Mouse (Mus musculus): ENCODE measurements around the gene Mrps14. TPM values are rescaled to one million over a fixed set of nuclear protein-coding genes. Genes with fewer than 3 reads are reported as not detected.
A peak's percentile ranks its signal among the peaks of the same experiment; 100 is the strongest.

The Mrps14 gene
- 215 and 217 TPM in 2 replicates for polyA plus RNA-seq (2016; fragmentation: Nextera tagmentation; extraction: Ambion mirVana)

- no peaks in the 10 kb centered on the region for H3K27me3 ChIP-seq
- 8% methylated on average over 31 of the region's 31 CpGs for WGBS
- peak within 1 kb of the TSS; percentile 80 for H3K4me2 ChIP-seq (replicated peaks)
- peak within 1 kb of the TSS; percentile 84 for H3K9ac ChIP-seq (replicated peaks)
- peak within 1 kb of the TSS; percentile 82 for H3K4me3 ChIP-seq
- H3K36me3 ChIP-seq = peaks cover 22% of the 10 kb centered on the region
- no peaks in the 10 kb centered on the region for H3K9me3 ChIP-seq
- peak; percentile 100 for ATAC-seq (ENCODE audit: low FRiP score, low read depth)
- H3K4me1 ChIP-seq = peaks cover 11% of the 10 kb centered on the region; the same call in 1 of the 2 replicates
- peak within 1 kb of the TSS; percentile 77 for H3K27ac ChIP-seq (replicated peaks)
Observed at GRCm38 (mm10) chr1:160194529-160195336, at the start of gene Mrps14. Mrps14 (plus strand) TSS chr1:160195215.

- no peaks in the 10 kb centered on the region for H3K9me3 ChIP-seq
- H3K36me3 ChIP-seq = no peaks in the 10 kb centered on the region
- WGBS = 67% methylated on average over 3 of the region's 3 CpGs
- no peaks in the 10 kb centered on the region for H3K27me3 ChIP-seq
- ATAC-seq (ENCODE audit: low FRiP score, low read depth) = 0 out of 2 replicates have a peak, but pooled peaks have one; percentile 27
- no peak overlapping the region for H3K4me3 ChIP-seq
- H3K9ac ChIP-seq (replicated peaks) = no peak overlapping the region
- no peak overlapping the region for H3K4me2 ChIP-seq (replicated peaks)
- H3K27ac ChIP-seq (replicated peaks) = no peak overlapping the region
- H3K4me1 ChIP-seq = 0 out of 2 replicates have a peak, but pooled peaks cover 7% of the 10 kb centered on the region
Observed at GRCm38 (mm10) chr1:160145606-160146005, 49.4 kb upstream of the Mrps14 start.

DNA sequence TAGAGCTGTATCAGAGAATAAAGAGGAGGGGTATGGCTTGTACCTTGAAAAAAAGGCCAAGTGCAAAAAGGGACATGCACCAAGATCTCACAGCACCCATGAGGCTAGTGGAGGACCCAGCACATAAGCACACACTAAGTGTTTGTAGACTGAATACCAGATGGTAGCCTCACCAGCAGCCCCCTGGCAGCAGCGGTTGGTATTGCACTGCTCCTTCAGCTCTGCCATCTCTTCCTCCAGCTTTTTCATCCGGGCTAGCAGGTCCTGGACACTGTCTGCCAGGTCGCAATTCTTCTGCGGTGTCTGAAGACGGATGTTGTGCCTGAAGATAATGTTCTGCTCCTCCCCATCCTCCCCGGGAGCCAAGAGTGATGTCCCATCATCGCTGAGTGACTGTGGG is 47.7 kb upstream of the Mrps14 start:
- Histone ChIP-seq H3K4me2 (replicated peaks) (no peak overlapping the region), H3K27me3 (no peaks in the 10 kb centered on the region), H3K4me3 (no peak overlapping the region), H3K9ac (replicated peaks) (no peak overlapping the region), H3K9me3 (no peaks in the 10 kb centered on the region), H3K27ac (replicated peaks) (no peak overlapping the region), H3K4me1 (0 out of 2 replicates have a peak, but pooled peaks cover 7% of the 10 kb centered on the region), H3K36me3 (no peaks in the 10 kb centered on the region)
- ATAC-seq (ENCODE audit: low FRiP score, low read depth) = no peak
- 90% methylated on average over 7 of the region's 7 CpGs for WGBS

GRCm38 (mm10) chr1:160149291-160149906 is 45.6 kb upstream of the Mrps14 start:
- WGBS = 67% methylated on average over 11 of the region's 11 CpGs
- Histone ChIP-seq H3K27me3 (no peaks in the 10 kb centered on the region), H3K27ac (replicated peaks) (no peak overlapping the region; the same call in 1 of the 2 replicates), H3K36me3 (no peaks in the 10 kb centered on the region), H3K9ac (replicated peaks) (no peak overlapping the region), H3K9me3 (no peaks in the 10 kb centered on the region), H3K4me3 (no peak overlapping the region), H3K4me2 (replicated peaks) (no peak overlapping the region), H3K4me1 (0 out of 2 replicates have a peak, but pooled peaks cover 7% of the 10 kb centered on the region)
- ATAC-seq (ENCODE audit: low FRiP score, low read depth) = peak; percentile 64

GRCm38 (mm10) chr1:160150726-160151125 is 44.3 kb upstream of the Mrps14 start:
- H3K4me3 ChIP-seq = no peak overlapping the region
- 76% methylated on average over 3 of the region's 3 CpGs for WGBS
- ATAC-seq (ENCODE audit: low FRiP score, low read depth) = no peak
- H3K4me2 ChIP-seq (replicated peaks) = no peak overlapping the region
- no peaks in the 10 kb centered on the region for H3K36me3 ChIP-seq
- 0 out of 2 replicates have a peak, but pooled peaks cover 7% of the 10 kb centered on the region for H3K4me1 ChIP-seq
- no peak overlapping the region for H3K9ac ChIP-seq (replicated peaks)
- H3K27me3 ChIP-seq = no peaks in the 10 kb centered on the region
- no peak overlapping the region for H3K27ac ChIP-seq (replicated peaks)
- H3K9me3 ChIP-seq = no peaks in the 10 kb centered on the region

- Histone ChIP-seq H3K9me3 (no peaks in the 10 kb centered on the region), H3K4me3 (no peak within 1 kb of the TSS), H3K36me3 (no peaks in the 10 kb centered on the region), H3K4me2 (replicated peaks) (no peak within 1 kb of the TSS), H3K27ac (replicated peaks) (no peak within 1 kb of the TSS), H3K27me3 (no peaks in the 10 kb centered on the region), H3K9ac (replicated peaks) (no peak within 1 kb of the TSS), H3K4me1 (0 out of 2 replicates have a peak, but pooled peaks cover 7% of the 10 kb centered on the region)
- 80% methylated on average over 8 of the region's 8 CpGs for WGBS
- no peak for ATAC-seq (ENCODE audit: low FRiP score, low read depth)
Observed at GRCm38 (mm10) chr1:160153480-160153879, 41.5 kb upstream of the Mrps14 start, which contains the start of gene Tnn. Tnn (minus strand) TSS chr1:160153580.

- Histone ChIP-seq H3K4me3 (no peak overlapping the region), H3K27me3 (no peaks in the 10 kb centered on the region), H3K36me3 (no peaks in the 10 kb centered on the region), H3K4me2 (replicated peaks) (no peak overlapping the region), H3K9ac (replicated peaks) (no peak overlapping the region), H3K27ac (replicated peaks) (no peak overlapping the region), H3K4me1 (no peaks in the 10 kb centered on the region), H3K9me3 (no peaks in the 10 kb centered on the region)
- 91% methylated on average over 2 of the region's 2 CpGs for WGBS
- ATAC-seq (ENCODE audit: low FRiP score, low read depth) = no peak
Observed at GRCm38 (mm10) chr1:160158190-160158589, 36.8 kb upstream of the Mrps14 start.

- WGBS = 71% methylated on average over 3 of the region's 5 CpGs
- Histone ChIP-seq H3K9ac (replicated peaks) (no peak overlapping the region), H3K27me3 (no peaks in the 10 kb centered on the region), H3K27ac (replicated peaks) (no peak overlapping the region), H3K4me1 (no peaks in the 10 kb centered on the region), H3K4me2 (replicated peaks) (no peak overlapping the region), H3K4me3 (no peak overlapping the region), H3K9me3 (no peaks in the 10 kb centered on the region), H3K36me3 (no peaks in the 10 kb centered on the region)
- no peak for ATAC-seq (ENCODE audit: low FRiP score, low read depth)
Observed at GRCm38 (mm10) chr1:160166600-160166999, 28.4 kb upstream of the Mrps14 start.

DNA sequence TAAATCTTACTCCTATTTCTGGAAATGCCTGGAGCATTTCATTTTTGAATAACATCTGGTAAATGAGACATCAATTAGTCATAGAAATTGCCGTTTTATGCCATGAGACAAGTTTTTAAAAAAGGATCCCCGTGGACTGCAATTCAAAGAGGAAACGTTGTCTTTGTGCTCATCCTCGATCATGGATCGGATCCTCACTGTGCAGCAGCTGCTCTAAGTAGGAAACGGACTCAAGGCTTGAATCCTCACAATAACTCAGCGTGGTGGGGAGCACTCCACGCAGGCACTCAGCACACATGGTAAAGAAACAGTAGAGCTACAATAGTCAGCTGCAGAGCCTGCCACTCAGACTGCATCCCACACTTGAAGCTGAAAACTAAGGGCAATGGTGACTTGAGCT is 18.1 kb upstream of the Mrps14 start:
- WGBS = 73% methylated on average over 8 of the region's 8 CpGs
- Histone ChIP-seq H3K27ac (replicated peaks) (no peak overlapping the region), H3K4me2 (replicated peaks) (no peak overlapping the region), H3K9ac (replicated peaks) (no peak overlapping the region), H3K4me1 (no peaks in the 10 kb centered on the region), H3K9me3 (no peaks in the 10 kb centered on the region), H3K36me3 (no peaks in the 10 kb centered on the region), H3K4me3 (no peak overlapping the region), H3K27me3 (no peaks in the 10 kb centered on the region)
- ATAC-seq (ENCODE audit: low FRiP score, low read depth) = no peak

DNA sequence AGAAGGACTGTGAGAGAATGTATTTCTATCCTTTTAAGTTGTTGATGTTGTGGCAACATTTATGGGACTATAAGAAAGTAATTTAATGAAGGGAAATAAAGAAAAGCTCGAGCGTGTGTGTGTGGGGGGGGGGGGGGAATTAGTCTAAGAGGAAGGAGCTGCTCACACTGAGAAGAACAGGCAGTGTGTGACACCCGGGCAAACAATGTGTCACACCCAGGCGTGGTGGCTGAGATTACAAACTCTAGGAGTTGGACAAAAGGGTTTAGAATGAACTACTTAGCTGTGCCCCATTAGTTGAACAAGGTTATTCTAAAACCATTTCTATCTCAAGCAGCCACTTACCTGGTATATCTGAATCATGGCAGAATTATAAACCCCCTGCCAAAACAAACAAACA is 13.8 kb upstream of the Mrps14 start:
- H3K27ac ChIP-seq (replicated peaks) = no peak overlapping the region
- H3K4me3 ChIP-seq = no peak overlapping the region
- no peak for ATAC-seq (ENCODE audit: low FRiP score, low read depth)
- H3K4me2 ChIP-seq (replicated peaks) = no peak overlapping the region
- no peaks in the 10 kb centered on the region for H3K36me3 ChIP-seq
- H3K4me1 ChIP-seq = no peaks in the 10 kb centered on the region
- 78% methylated on average over 4 of the region's 4 CpGs for WGBS
- no peaks in the 10 kb centered on the region for H3K27me3 ChIP-seq
- H3K9ac ChIP-seq (replicated peaks) = no peak overlapping the region
- H3K9me3 ChIP-seq = no peaks in the 10 kb centered on the region

DNA sequence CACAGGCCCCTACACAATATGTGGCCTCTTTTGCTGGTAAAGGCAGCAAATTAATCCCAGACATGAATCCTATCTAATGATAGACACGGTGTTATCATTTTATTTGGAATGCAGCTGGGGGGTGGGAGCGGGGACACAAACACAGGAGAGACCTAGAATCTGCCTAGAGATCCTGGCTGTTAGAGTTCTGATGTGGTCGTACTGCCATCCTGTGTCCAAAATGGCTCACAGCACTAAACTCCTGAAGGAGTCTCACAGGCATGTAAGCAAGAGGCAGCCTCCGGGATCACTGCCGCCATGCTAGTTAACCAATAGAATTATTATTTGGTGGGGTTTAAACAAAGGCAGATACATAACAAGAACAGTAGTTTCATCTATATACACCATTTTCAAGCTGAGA is 10.5 kb upstream of the Mrps14 start:
- Histone ChIP-seq H3K9me3 (no peaks in the 10 kb centered on the region), H3K9ac (replicated peaks) (no peak overlapping the region), H3K27ac (replicated peaks) (no peak overlapping the region), H3K36me3 (no peaks in the 10 kb centered on the region), H3K4me1 (no peaks in the 10 kb centered on the region), H3K27me3 (no peaks in the 10 kb centered on the region), H3K4me3 (no peak overlapping the region), H3K4me2 (replicated peaks) (no peak overlapping the region)
- peak; percentile 77; the same call in 1 of the 2 replicates for ATAC-seq (ENCODE audit: low FRiP score, low read depth)
- 22% methylated on average over 5 of the region's 5 CpGs for WGBS

DNA sequence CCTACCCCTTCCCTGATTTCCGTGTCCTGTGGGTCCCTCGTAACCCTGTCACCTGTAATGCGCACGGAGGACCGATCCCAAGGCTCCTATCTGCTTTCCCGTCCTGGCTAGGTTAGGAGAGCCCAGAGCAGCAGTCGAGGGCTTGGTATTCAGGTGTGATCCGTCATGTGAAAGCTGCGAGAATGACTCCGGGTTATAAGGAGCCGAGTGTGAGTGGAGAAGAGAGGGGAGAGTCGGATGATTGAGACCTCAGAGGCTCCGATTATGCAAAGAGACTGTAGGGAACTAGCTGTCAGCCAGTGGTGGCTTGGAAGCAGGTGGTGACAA is 285 bp downstream of the Mrps14 start:
- H3K4me3 ChIP-seq = peak overlapping the region; percentile 82

More for the DNA sequence above, 285 bp downstream of the Mrps14 start:
- Histone ChIP-seq H3K9me3 (no peaks in the 10 kb centered on the region), H3K27me3 (no peaks in the 10 kb centered on the region), H3K9ac (replicated peaks) (peak overlapping the region; percentile 84), H3K27ac (replicated peaks) (peak overlapping the region; percentile 77), H3K4me1 (peaks cover 11% of the 10 kb centered on the region; the same call in 1 of the 2 replicates), H3K36me3 (peaks cover 25% of the 10 kb centered on the region), H3K4me2 (replicated peaks) (peak overlapping the region; percentile 80)
- WGBS = under 1% methylated on average over 13 of the region's 13 CpGs
- ATAC-seq (ENCODE audit: low FRiP score, low read depth) = no peak
